Comparison of ENCODE assay signal across 12 mouse cellular contexts in genomic region chr3:107796191-107796983, GRCm38 (mm10). TPM values are rescaled to one million over a fixed set of nuclear protein-coding genes. Genes with fewer than 3 reads are reported as not detected.
DNase-seq lines count a peak whose midpoint lies in the region; ATAC-seq and TF ChIP-seq lines count a peak whose summit lies in the region.
"Had no signal": no experiment of that assay in that cellular context is flagged by ENCODE, and none has a peak within 500 bp of the region (broad histone marks: within the 10 kb centered on the region; RNA-seq: fewer than 3 reads in every experiment).

No protein-coding gene starts in this region.

- H3K9me3 ChIP-seq in kidney, embryonic 14.5 days (ENCODE audit: control insufficient read depth, low read length), result no peaks in the 10 kb centered on the region
- no peaks in the 10 kb centered on the region for H3K9me3 ChIP-seq in liver, embryonic 11.5 days (ENCODE audit: control insufficient read depth, low read length)
- H3K9me3 ChIP-seq: liver, embryonic 13.5 days had no signal

- no peak for ATAC-seq in kidney, embryonic 14.5 days (ENCODE audit: low FRiP score, low TSS enrichment)
- ATAC-seq in Patski, result peak; percentile 51
- no peak for ATAC-seq in liver, embryonic 11.5 days (replicated peaks; ENCODE audit: low FRiP score)
- ATAC-seq: forebrain, postnatal 0 days had no signal

- no peak overlapping the region for H3K9ac ChIP-seq in kidney, embryonic 14.5 days (ENCODE audit: low read depth, low read length)
- H3K9ac ChIP-seq in liver, embryonic 11.5 days (ENCODE audit: low read depth, low read length), result no peak overlapping the region
- H3K9ac ChIP-seq: forebrain, postnatal 0 days; liver, embryonic 13.5 days had no signal

- CTCF ChIA-PET in Patski (lab: Charles Lee), result interaction anchor here (0.9 to 2.0 kb wide), 9 partner anchors 12 to 90 kb away, joined by 3 to 6 read pairs (median 4); partner anchors contain the start of gene Csf1

- H3K36me3 ChIP-seq in kidney, adult 2 months (ENCODE audit: control insufficient read depth, insufficient read depth, low read length), result no peaks in the 10 kb centered on the region
- no peaks in the 10 kb centered on the region for H3K36me3 ChIP-seq in kidney, embryonic 14.5 days (ENCODE audit: control insufficient read depth, insufficient read depth, low read length)
- H3K36me3 ChIP-seq in C2C12 (ENCODE audit: control insufficient read depth, insufficient read depth) (no peaks in the 10 kb centered on the region), macrophage (ENCODE audit: inconsistent target) (no peaks in the 10 kb centered on the region)
- H3K36me3 ChIP-seq in liver, embryonic 11.5 days (ENCODE audit: control insufficient read depth, insufficient read depth, low read length), result no peaks in the 10 kb centered on the region
- H3K36me3 ChIP-seq: liver, embryonic 13.5 days had no signal

- POLR2A ChIA-PET in Patski (lab: Charles Lee), result interaction anchor here (0.6 to 2.0 kb wide), 5 partner anchors 11 to 38 kb away, joined by 4 to 10 read pairs (median 6); partner anchors contain the start of gene Csf1

- in situ Hi-C loops in Patski (cut with MboI; ENCODE audit: low pct_unique_long_range_greater_than_20kb), result loop anchor here (5.0 kb wide), 1 partner anchor 66 kb away; no protein-coding TSS in a partner anchor

- no peaks in the 10 kb centered on the region for H3K79me2 ChIP-seq in C2C12 (ENCODE audit: control insufficient read depth, insufficient read depth)
- H3K79me2 ChIP-seq in macrophage (ENCODE audit: inconsistent target), result no peaks in the 10 kb centered on the region

- no peak overlapping the region for H3K27ac ChIP-seq in kidney, adult 2 months (ENCODE audit: insufficient read depth, low read depth, low read length)
- H3K27ac ChIP-seq in kidney, embryonic 14.5 days (ENCODE audit: low read depth, low read length), result no peak overlapping the region
- H3K27ac ChIP-seq in macrophage, result 0 out of 2 replicates have a peak overlapping the region, but pooled peaks have one; percentile 8
- H3K27ac ChIP-seq in liver, embryonic 11.5 days (ENCODE audit: low read depth, low read length), result no peak overlapping the region
- no peak overlapping the region for H3K27ac ChIP-seq in layer of hippocampus, adult 2 months
- H3K27ac ChIP-seq: liver, embryonic 13.5 days had no signal

- H3K27me3 ChIP-seq in kidney, adult 2 months (replicated peaks; ENCODE audit: control insufficient read depth, insufficient read depth, low read length), result no peaks in the 10 kb centered on the region
- no peaks in the 10 kb centered on the region for H3K27me3 ChIP-seq in kidney, embryonic 14.5 days (ENCODE audit: control insufficient read depth, insufficient read depth, low read length)
- no peaks in the 10 kb centered on the region for H3K27me3 ChIP-seq in C2C12 (ENCODE audit: control insufficient read depth, insufficient read depth, insufficient read length)
- no peaks in the 10 kb centered on the region for H3K27me3 ChIP-seq in Patski
- H3K27me3 ChIP-seq in liver, embryonic 11.5 days (replicated peaks; ENCODE audit: control insufficient read depth, insufficient read depth, low read length), result no peaks in the 10 kb centered on the region
- H3K27me3 ChIP-seq: liver, embryonic 13.5 days had no signal

- peak; percentile 49 for DNase-seq in kidney, adult 2 months
- DNase-seq in Patski (ENCODE audit: low read depth, low spot score), result peak; percentile 93
- no peak for DNase-seq in liver, embryonic 11.5 days (ENCODE audit: low spot score)
- DNase-seq in ovary, postnatal 10 days (ENCODE audit: low spot score), result no peak
- no peak for DNase-seq in layer of hippocampus, adult 2 months (ENCODE audit: low spot score in 2 of 2)
- DNase-seq: cerebellum, postnatal 14 days; forebrain, postnatal 0 days; liver, embryonic 13.5 days; lung, postnatal 36 days had no signal

- TF ChIP-seq POLR2A in kidney, adult 2 months (IDR thresholded peaks at IDR 0.05; ENCODE audit: low read depth, low read length), result no peak

- H3K4me1 ChIP-seq in kidney, adult 2 months (ENCODE audit: control insufficient read depth, insufficient read depth, low read length), result peaks cover 11% of the 10 kb centered on the region
- peaks cover 17% of the 10 kb centered on the region for H3K4me1 ChIP-seq in kidney, embryonic 14.5 days (ENCODE audit: control insufficient read depth, insufficient read depth, low read length)
- 0 out of 2 replicates have a peak, but pooled peaks cover 3% of the 10 kb centered on the region for H3K4me1 ChIP-seq in liver, embryonic 11.5 days (replicated peaks; ENCODE audit: control insufficient read depth, insufficient read depth, low read length)

- 66% methylated on average over 8 of the region's 8 CpGs for WGBS in kidney, adult 2 months
- WGBS in kidney, embryonic 14.5 days, result 73% methylated on average over 8 of the region's 8 CpGs
- WGBS in macrophage (ENCODE audit: missing documents), result 61% methylated on average over 8 of the region's 8 CpGs
- WGBS in liver, embryonic 11.5 days, result 49% methylated on average over 8 of the region's 8 CpGs

- H3ac ChIP-seq in C2C12 (ENCODE audit: control insufficient read depth, insufficient read length, low read depth), result peak overlapping the region; percentile 9

- TF ChIP-seq CTCF in kidney, adult 2 months (conservative IDR thresholded peaks at IDR 0.05; ENCODE audit: insufficient read depth, insufficient read length, low read depth, low read length), result no peak
- TF ChIP-seq CTCF in C2C12 (IDR thresholded peaks at IDR 0.05; ENCODE audit: control insufficient read depth, insufficient read depth, insufficient read length) (no peak), Patski (IDR thresholded peaks at IDR 0.05) (no peak)
- no peak for TF ChIP-seq CTCF in layer of hippocampus, adult 2 months (conservative IDR thresholded peaks at IDR 0.05)

- no peak overlapping the region for H3K4me2 ChIP-seq in kidney, embryonic 14.5 days (replicated peaks; ENCODE audit: low read depth, low read length)
- no peak overlapping the region for H3K4me2 ChIP-seq in liver, embryonic 11.5 days
- H3K4me2 ChIP-seq: liver, embryonic 13.5 days had no signal

- no peak overlapping the region for H3K4me3 ChIP-seq in kidney, adult 2 months (ENCODE audit: insufficient read depth, low read depth, low read length)
- H3K4me3 ChIP-seq in kidney, embryonic 14.5 days (ENCODE audit: low read length), result no peak overlapping the region
- H3K4me3 ChIP-seq in C2C12 (ENCODE audit: insufficient read depth, poor library complexity, severe bottlenecking) (no peak overlapping the region), macrophage (ENCODE audit: inconsistent target) (no peak overlapping the region)
- H3K4me3 ChIP-seq in liver, embryonic 11.5 days (ENCODE audit: low read depth, low read length), result no peak overlapping the region
- H3K4me3 ChIP-seq in layer of hippocampus, adult 2 months, result no peak overlapping the region
- H3K4me3 ChIP-seq: liver, embryonic 13.5 days had no signal

- no peaks in the 10 kb centered on the region for H3K79me3 ChIP-seq in C2C12 (ENCODE audit: low read depth)

TF ChIP-seq in C2C12, 6 proteins besides CTCF, POLR2A, EP300 and RAD21:
- TF ChIP-seq FOSL1 (IDR thresholded peaks at IDR 0.05; ENCODE audit: insufficient read depth, low read length, poor library complexity, severe bottlenecking) (peak; percentile 67), MYOD1 (IDR thresholded peaks at IDR 0.05; ENCODE audit: control insufficient read depth, insufficient read length, low read depth) (no peak), MAX (IDR thresholded peaks at IDR 0.05) (no peak), MYOG (IDR thresholded peaks at IDR 0.05; ENCODE audit: control insufficient read depth, extremely low read depth, insufficient read length) (no peak), CEBPB (IDR thresholded peaks at IDR 0.05; ENCODE audit: low read depth) (peak; percentile 0), USF1 (IDR thresholded peaks at IDR 0.05; ENCODE audit: low read depth) (peak; percentile 97)

RNA-seq across cellular contexts. Expression of gene Csf1, which starts 36.1 kb away (rescaled TPM):
- polyA plus RNA-seq in kidney, adult 2 months (2012; rRNA removed), result 10.7 and 12.4 TPM in 2 replicates
- polyA plus RNA-seq in kidney, embryonic 14.5 days (2014; fragmentation: Nextera tagmentation; extraction: Ambion mirVana), result 3.9 and 8.5 TPM in 2 replicates
- 169 TPM for polyA plus RNA-seq in C2C12 (2012; fragmentation: generic; extraction: Trizol)
- 414 TPM for polyA plus RNA-seq in Patski (2021)
- 100 to 1,000 TPM in 17 of 26 experiments, 10 to 100 TPM in 9; 37.5 to 743 (median 167) TPM for total RNA-seq in macrophage (2018; cell fraction: chromatin; rRNA removed)
- 100 to 1,000 TPM in 9 of 26 experiments, 10 to 100 TPM in 17; 27.4 to 307 (median 53.7) TPM for total RNA-seq in macrophage (2018; cell fraction: cytosol; rRNA removed)
- total RNA-seq in macrophage (2018; cell fraction: nucleus; rRNA removed), result 1,000 to 10,000 TPM in 1 of 26 experiments, 100 to 1,000 TPM in 20, 10 to 100 TPM in 5; 35.1 to 1,026 (median 244) TPM
- polyA plus RNA-seq in macrophage (2018), result 11.6 to 36.6 TPM (median 21.9 TPM) in 3 replicates
- 10.7 TPM in 2 replicates for polyA plus RNA-seq in liver, embryonic 11.5 days (2014; fragmentation: Nextera tagmentation; extraction: Ambion mirVana)
- total RNA-seq in layer of hippocampus, adult 2 months (2021), result 10 to 100 TPM; 20.4 to 20.5 TPM

Comparison
In these comparisons a context has a peak if more than half of its experiments do, and no peak if none do; other contexts are left out.
1. DNase-seq: peak in kidney, adult 2 months (single experiment) and Patski (single experiment); none in liver, embryonic 11.5 days (single experiment), ovary, postnatal 10 days (single experiment) and layer of hippocampus, adult 2 months (0 of 2).